Mouse (Mus musculus) mesoderm, embryonic 11.5 days (tissue): ENCODE results near the gene Lamc3.

Source experiments
- DNase-seq: peaks from one replicate; pipeline ENCODE4 v3.0.0-alpha.2; 2012; ENCODE audit warnings: low read depth, low spot score

The Lamc3 gene

DNA sequence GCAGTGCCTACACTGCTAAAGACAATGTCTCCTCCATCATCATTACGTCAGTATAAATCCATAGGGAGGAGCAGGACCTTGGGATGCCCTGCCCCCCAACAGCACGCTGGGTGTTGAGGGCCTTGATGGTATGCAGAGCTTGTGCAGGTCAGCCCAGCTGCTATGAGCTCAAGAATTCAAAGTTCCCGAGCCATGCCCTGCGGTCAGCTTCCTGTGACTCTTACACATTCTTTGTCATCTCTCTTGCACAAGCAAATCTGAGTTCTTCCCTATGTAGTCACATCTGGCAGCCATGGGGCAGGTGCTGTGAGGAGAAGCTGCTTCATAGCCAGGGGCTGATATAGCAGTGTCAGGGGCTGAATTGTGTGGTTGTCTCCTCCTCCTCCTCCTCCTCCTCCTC is 48.0 kb downstream of the Lamc3 start:
- peak; percentile 34 for DNase-seq

DNA sequence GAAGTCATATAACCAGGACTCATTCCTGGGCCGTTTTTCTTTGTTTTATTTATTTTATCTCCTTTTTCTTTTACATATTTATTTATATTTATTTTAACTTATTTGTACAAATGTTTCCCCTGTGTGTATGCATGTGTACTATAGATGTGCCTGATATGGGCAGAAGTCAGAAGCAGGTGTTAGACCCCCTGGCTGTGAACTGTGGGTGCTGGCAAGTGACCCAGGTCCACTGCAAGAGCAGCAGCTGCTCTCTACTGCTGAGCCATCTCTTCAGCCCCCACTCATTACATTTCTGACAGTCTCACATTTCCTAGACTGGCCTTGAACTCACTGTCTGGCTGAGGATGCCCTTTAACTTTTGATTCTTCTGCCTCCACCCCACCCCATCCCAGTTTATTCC is 51.2 kb downstream of the Lamc3 start:
- no peak for DNase-seq

DNA sequence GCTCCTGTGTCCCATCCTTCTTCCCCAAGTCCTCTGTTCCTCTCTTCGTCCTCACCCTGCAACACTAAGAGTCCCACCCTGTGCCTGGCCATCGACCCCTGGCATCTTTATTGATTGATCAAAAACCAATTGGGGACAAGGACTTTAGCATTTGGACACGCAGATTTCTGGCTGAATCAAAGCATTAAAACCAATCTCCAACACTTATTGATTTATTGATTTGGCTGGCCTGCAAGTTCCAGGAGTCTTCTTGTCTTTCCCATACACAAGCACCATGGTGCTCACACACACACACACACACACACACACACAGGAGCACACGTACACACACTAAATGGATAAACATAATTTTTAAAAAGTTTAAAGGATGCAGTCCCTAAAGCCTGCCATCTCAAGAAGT is 55.9 kb downstream of the Lamc3 start:
- DNase-seq: no peak

DNA sequence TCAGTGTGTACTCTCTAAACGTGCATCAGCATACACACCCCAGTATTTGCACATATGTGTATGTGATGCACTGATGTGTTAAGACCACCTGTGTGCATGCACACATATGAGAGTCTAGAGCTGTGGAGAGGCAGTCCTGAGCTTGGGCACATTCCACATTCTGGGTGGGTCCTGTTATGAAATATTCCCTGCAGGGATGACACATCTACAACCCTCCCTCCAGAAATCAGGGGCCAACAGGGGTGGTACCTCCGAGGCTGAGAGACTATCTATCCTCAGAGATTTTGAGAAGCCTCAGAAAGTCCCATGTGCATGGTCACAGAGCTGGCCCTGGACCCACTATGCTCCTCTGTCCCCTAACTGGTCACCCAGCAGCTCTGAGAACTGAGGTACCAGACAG is 58.5 kb downstream of the Lamc3 start:
- no peak for DNase-seq

DNA sequence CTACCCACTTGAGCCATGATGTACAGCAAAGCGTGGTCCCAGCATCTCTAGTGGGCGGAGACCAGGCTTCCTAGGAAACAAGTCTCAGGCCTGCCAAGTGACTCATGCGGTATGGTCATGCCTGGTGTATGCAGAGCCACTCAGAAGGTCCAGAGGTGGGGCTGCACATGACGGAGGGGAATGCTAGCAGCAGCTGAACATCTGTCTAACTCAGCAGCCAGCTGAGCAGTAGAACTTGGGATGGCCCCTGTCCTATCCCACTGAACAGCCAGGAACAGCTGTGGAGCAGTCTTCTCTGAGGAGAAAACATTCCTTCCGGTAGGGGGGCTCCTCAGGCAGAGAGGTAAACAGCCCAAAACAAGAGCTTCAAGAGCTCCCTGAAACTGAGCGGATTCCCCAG is 61.3 kb downstream of the Lamc3 start:
- DNase-seq: no peak

DNA sequence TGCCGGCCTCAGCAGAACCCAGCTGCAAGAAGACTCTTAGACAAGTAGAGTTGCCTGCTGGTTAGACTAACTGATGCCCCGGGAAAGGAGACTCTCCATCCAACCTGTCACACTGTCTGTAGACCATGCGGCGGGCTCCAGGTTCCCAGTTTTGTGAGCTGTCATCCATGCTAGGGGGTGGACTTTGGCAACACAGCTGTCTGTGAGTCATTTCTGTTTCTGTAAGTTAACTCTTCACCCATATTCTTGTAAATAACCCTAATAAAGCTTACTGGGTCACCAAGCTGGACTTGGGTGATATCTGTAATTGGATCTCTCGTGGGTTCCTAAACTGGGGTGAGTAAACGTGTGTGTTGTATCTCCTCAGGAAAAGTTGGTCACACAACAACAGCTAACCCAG is 61.7 kb downstream of the Lamc3 start:
- no peak for DNase-seq

DNA sequence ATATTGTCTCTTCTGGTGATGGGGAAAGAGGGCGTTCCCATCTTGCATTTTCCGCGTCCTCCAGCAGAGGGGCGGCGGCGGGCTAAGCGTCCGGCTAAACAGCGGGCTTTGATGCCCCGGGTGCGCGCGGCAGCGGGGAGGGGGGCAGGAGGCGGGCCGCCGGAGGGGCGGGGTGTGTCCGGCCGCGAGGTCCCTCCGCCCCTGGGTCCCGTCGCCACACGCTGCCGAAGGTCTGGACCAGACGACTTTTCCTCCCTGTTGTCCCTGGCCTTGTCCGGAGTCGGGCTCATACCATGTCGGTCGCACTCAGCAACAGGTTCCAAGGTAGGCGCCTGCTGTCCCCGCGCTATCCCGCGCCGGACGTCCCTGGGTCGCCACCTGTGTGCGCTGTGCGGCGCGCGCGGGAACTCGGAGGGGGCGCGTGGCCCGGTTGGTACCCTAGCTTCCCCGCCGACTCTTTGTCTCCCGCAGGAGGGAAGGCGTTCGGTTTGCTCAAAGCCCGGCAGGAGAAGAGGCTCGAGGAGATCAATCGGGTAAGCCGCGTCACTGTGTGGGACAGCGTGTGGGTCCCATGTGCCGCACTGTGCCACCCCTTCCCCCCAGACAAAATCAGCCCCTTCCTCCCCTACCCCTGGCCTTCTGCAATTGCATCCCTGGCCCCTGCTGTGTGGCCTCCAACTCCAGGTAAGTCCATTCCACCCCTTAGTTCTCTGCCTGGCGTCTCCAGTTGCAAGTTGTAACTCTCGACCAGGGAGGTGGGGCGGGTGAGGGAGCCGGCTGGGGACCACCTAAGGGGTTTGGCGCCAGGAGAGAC is 63.2 kb downstream of the Lamc3 start, which contains the start of gene Aif1l:
Gene Aif1l (plus strand): TSS at position 82 of the 814 bp plus-strand sequence.
- DNase-seq: peak; percentile 79

DNA sequence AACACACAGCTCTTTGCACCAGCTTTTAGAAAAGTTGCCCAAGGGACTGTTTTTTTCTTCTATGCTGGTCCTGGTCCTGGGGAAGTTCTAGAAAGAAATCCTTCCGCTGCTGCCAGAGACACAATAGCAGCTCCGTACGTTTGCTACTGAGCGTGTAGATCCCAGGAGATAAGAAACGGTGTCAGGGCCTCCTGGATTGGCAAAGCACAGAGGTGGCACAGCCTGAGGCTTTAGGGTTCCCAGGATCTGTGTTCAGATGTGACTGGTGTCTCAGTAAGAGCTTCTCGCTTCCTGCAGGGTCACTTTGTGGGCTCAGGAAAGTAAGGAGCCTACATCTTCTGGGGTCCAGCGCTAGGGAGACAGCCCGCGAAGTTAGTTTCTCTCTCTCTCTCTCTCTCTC is 63.9 kb downstream of the Lamc3 start:
- no peak for DNase-seq

DNA sequence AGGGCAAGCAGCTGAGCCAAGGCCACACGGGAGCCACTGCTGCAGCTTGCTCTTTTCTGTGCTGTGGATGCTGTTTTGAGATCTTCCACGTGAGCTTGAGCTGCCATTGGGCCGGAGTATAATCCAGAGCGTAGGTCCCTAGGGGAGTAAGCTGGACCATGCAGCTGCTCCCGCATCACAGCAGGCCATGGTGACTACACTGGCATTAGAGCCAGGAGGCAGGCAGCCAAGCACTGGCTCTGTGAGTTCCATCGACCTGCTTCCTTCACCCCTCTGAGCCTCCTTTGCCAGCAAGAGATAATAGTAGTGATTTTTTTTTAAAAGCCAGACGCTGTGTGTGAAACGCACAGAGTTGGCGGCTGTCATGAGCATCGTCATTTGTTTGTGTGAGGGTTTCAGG is 65.1 kb downstream of the Lamc3 start:
- DNase-seq: no peak

DNA sequence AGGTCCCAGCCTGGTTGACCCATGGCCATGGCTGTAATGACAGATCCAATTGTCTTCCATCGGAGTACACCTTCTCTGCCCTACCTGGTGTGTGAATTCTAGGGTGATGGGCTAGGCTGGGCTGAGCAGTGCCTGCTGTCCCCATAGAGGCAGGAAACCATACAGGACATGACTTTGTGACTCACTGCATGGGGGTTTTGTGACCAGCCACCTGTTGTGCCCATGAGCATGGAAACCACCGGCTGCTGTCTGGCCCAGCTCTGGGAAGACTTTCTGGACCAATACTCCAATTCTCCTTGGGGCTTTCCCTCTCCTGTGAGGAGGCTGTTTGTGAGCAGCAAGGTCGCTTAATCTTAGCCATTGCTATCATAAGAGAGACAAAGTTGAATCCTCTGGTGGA is 65.6 kb downstream of the Lamc3 start:
- DNase-seq: no peak

DNA sequence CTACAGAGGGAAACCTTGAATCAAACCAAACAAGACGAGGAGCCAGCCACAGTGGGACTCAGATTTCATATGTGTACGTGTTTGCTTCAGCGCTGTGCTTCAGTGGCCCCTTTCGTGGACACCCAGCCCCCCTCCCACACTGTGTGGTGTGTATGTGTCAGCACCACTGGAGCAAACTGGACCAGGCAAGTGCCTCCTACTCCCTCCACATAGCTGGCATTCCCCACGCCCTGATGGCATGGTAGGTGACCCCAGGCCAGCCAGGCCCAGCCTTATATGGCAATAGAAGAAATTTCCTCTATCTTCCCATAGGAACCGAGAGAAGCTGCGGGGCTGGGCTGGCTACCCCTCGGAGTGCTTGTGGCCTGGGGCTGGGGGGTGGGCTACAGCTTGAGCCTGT is 66.6 kb downstream of the Lamc3 start:
- DNase-seq: no peak

DNA sequence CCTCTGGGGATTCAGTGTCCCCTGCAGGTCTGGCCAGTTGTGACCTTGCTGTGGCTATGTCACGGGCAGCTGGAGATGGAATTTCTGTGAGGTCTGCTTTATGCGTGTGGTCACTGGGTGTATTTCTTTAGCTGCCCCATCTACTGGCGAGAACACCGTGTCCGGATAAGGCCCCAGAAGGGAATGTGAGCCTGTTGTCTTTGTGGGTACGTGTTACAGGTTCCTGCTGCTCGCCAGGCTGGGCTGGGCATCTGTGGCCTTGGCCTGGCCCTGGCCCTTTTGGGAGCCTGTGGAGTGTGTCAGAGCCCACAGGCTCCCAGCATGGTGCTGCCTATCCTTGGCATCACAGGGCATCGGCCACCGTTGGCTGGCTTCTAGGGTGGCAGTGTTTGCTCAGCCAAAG is 67.7 kb downstream of the Lamc3 start:
- DNase-seq: no peak

DNA sequence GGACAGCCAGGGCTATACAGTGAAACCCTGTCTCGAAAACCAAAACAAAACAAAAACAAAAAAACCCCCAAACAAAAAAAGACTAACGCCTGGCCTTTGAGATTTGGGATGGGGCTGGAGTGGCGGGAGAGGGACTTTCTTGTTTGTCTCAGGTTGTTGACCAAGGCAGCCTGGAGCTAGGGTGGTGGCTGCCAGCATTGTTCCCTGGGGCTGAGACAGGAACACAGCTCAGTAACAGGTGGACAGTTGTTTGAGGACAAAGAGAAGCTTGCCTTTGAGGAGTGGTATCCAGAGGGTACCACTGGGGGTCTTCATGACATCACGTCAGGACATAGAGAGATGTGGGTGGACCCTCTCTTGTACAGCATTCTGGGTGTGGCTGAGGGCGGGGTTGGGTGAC is 68.6 kb downstream of the Lamc3 start:
- DNase-seq: no peak

DNA sequence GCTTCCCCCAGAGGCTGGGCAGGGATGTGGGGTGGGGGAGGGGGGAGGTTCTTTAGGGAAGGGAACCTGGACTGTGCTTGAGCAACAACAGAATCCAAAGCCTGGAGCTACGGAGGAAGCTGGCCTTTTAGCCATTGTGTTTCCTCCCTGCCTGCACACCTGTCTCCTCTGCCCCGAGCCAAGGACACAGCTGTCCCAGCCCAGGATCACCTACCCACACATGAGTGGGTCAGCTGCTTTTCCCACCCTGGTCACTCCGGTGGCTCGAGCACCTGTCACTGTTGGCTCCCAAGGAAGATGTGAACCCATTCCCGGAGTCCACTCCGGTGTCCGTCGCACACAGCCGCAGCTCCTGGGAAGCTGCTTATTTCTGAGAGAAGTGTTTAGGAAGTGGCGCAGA is 70.1 kb downstream of the Lamc3 start:
- DNase-seq: no peak

DNA sequence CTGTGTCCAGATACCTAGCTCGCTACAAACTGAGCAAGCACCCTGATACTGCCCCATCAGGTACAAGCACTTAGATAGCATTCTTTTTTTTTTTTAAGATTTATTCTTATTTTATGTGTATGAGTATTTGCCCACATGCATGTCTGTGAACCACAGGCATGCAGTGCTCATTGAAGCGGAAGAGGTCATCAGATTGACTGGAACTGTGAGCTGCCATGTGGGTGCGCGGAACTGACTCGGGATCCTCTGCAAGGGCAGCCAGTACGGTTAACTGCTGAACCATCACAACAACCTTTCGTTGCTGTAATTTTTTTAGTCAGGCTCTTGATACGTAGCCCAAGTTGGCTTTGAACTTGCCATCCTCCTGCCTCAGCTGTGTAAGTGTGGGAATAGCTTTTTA is 73.9 kb downstream of the Lamc3 start:
- DNase-seq: no peak

DNA sequence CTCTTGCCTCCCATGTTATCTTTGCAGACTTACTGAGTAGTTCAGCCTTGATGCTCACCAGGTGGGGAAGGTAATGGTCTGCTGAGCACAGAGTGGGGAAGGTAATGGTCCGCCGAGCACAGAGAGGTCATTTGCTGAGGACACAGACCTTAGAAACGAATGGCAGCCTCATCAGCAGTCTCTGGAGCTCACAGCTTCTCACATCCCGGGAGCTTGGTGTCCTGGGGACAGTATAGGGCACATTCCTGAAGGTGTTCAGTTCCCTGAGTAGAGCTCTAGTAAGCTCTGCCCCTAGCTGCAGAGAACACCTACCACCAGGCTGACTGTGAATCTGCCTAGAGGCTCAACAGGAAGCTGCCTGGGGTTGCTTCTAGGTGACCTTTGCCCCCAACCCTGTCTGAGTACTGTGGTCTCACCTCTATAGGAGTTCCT is 74.7 kb downstream of the Lamc3 start:
- DNase-seq: no peak

DNA sequence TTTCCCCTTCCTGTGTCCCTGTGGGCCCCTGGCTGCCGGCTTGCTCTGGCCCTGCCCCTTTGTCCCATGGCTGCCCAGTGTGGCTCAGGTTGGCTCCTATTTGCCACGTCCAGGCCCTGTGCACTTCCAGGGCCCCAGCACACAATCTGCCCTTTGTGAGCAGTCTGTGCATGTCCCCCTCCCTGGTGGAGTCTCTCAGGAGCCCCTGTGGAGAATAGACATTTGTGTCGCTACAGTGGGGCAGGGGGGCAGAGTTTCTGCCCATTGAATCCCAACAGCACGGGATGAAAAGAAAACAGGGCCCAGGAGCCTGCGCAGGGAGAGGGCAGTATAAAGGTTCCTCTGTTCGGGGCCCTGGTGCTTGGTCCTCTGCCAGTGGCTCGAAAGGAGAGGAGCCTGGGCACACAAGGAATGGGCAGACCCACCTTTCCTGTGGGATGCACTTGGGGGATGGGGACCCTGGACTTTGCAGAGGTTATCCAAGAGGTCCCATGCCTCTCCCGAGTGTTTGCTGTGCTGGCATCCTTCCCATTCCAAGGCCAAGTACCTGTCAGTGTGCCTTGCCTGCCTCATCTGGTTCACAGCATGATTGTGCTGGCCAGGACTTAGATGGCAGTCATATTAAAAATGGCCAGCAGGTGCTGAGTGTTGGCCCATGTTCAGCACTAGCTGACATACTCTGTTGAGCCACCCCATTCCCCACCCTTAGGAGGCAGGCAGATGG is 75.6 kb downstream of the Lamc3 start:
- DNase-seq: peak; percentile 47

DNA sequence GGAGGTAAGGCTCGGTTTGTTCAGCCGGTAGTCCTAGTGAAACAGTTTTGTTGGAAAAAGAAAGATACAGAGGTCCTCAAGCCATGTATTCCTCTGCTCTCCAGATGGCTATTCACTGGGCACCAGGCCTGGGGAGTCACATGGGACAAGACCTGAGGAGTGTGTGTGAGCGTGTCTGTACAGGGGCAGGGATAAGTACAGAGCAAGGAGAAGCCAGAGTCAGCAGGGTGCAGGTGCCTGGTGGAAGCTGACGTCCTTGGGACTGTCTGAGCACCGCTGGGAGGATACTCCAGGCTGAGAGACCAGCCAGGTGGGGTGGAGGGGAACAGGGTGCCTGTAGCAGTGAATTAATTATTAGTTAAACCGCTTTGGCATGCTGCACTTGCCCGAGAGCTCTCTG is 76.4 kb downstream of the Lamc3 start:
- no peak for DNase-seq

DNA sequence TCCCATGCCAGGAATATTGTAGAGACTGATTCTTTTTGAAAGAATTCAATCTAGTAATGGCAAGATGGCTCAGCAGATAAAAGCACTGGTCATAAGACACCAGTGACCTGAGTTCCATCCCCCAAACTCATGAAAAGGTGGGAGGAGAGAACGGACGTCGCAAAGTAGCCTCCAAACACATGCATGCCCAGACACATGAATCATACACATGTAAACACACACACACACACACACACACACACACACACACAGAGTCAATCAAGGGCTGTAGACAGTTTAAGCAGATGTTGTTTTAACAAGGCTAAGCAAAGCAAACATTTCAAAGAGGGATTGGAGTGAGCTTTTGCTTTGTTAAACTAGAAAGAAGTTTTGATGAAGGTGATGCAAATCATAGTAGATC is 77.1 kb downstream of the Lamc3 start:
- DNase-seq: no peak

DNA sequence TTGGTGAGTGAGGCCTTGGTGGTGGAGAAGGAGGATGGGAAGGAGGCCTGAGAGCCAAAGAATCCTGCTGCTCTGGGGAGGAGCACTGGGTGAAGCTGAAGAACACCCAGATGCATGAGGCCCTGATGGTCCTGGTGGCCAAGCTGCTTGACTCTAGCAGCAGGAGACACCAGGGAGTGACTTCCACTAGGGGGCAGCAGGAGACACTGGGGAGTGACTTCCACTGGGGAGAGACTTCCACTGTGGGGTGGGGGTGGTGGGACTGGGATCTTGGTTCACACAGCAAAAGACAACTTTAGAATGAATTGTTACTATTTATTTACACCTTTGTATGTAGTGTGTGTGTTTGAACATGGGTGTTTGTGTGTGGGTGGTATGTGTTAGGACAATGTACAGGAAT is 78.0 kb downstream of the Lamc3 start:
- peak; percentile 38 for DNase-seq

DNA sequence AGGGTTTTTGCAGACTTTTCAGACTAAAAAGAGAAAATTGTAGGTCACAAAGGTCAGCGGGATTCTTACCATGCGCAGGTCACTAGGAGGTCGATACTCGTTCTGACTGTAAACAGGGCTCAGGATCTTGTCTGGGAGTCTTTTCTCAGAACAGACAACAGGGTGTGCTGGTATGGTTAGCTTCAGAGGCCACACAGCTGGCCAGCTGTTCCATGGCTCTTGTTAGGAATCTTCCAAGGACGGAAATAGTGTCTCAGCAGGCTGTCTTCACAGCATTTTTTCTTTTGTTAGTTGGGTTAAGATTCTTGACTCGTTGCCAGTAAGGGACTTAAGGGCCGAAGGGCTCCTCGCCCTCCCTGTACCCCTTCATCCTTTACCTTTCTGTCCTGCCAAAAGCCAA is 79.7 kb downstream of the Lamc3 start:
- no peak for DNase-seq

DNA sequence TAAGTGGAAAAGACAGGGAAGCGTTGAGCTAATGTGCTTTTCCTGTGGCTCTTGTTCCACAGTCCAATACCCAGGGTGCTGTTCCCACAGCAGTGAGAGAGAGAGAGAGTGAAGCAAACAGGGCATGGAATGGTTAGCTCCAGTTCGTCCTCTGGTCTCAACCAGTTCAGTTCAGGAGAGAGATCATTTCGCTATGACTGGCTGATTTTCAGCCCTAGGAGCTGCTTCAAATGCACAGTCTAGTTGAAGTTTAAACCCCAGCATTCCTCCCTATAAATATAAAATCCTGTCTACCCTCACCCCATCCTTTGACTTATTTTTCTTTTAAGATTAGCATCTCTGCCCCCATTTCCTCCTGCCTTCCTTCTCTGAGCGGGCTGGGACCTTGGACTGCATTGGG is 85.5 kb downstream of the Lamc3 start:
- DNase-seq: no peak

DNA sequence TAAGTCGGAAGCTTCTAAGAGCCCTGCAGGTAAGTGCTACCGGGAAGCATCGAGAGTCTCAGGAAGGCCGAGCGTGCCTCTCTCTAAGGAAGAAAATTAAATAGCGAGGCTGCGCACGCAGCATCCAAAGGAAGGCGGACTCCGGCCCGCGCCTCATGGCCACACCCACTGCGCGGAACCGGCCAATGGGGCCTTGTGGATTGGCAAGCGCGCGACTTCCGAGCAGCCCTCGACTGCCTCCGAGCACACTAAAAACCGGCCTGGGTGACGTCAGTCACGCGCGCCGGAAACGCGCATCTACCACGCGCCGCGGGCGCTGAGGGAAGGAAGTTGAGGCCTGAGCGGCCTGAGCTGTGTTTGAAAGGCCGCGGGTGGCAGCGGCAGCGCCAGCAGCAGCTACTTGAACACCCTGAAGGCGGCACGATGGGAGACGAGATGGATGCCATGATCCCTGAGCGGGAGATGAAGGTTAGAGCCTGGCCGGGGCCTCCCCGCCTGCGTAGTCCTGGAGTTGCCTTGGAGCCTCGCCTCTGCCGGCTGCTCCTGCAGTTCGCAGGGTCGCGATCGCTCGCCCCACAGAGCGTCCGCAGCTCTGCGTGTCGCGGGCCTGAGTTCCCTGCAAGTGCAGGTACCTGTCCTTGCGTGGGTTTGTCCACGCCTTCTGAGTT is 87.2 kb downstream of the Lamc3 start, which contains the start of gene Nup214:
Gene Nup214 (plus strand): TSS at position 296 of the 668 bp plus-strand sequence.
- peak; percentile 100 for DNase-seq
